Mouse (Mus musculus) MEL (cell line): ENCODE results near the gene Olfr288. TPM values are rescaled to one million over a fixed set of nuclear protein-coding genes. Genes with fewer than 3 reads are reported as not detected.

Experiments
- DNase-seq: peaks from one replicate; pipeline ENCODE4 v3.0.0; 2011; ENCODE audit warnings: low read depth, low spot score
- H3K27ac ChIP-seq: 2 replicates; pipeline ENCODE4 v1.5.1; 2012; ENCODE audit warnings: low read depth, mild to moderate bottlenecking, control low read depth, low read length, moderate library complexity; ENCODE audit not compliant: control insufficient read depth
- H3K27me3 ChIP-seq, 2 experiments: fragments of 150-350 bp in 1 of 2; sonication (generic) in 1 of 2; 2 replicates each; pipeline ENCODE4 v1.6.1; 2012; ENCODE audit warnings: low read length in 2 of 2, mild to moderate bottlenecking in 2 of 2, improper control_type of control experiment in 1 of 2, moderate library complexity in 1 of 2; ENCODE audit not compliant: insufficient read depth in 2 of 2, control insufficient read depth in 1 of 2
- H3K36me3 ChIP-seq, 2 experiments: 2 replicates each; pipeline ENCODE4 v1.6.1; 2012 to 2014; ENCODE audit warnings: low read length in 2 of 2, improper control_type of control experiment in 1 of 2, inconsistent platforms in 1 of 2, mild to moderate bottlenecking in 1 of 2; ENCODE audit not compliant: insufficient read depth in 2 of 2, control insufficient read depth in 1 of 2
- H3K4me1 ChIP-seq, 2 experiments: fragments of 150-350 bp in 1 of 2; sonication (generic) in 1 of 2; 2 replicates each; pipeline ENCODE4 v1.6.1; 2012; ENCODE audit warnings: low read length in 2 of 2, improper control_type of control experiment in 1 of 2, mild to moderate bottlenecking in 1 of 2; ENCODE audit not compliant: insufficient read depth in 2 of 2, control insufficient read depth in 1 of 2
- H3K4me3 ChIP-seq, 2 experiments: fragments of 150-350 bp in 1 of 2; sonication (generic) in 1 of 2; 2 replicates each; pipeline ENCODE4 v1.5.1; 2012; ENCODE audit warnings: low read depth in 2 of 2, low read length in 2 of 2, mild to moderate bottlenecking in 2 of 2, moderate library complexity in 2 of 2, control low read depth in 1 of 2, improper control_type of control experiment in 1 of 2; ENCODE audit not compliant: control insufficient read depth in 1 of 2, insufficient read depth in 1 of 2
- H3K79me2 ChIP-seq: 2 replicates; pipeline ENCODE4 v1.6.1; 2012; ENCODE audit warnings: mild to moderate bottlenecking, low read length, moderate library complexity; ENCODE audit not compliant: control insufficient read depth, poor library complexity, insufficient read depth
- H3K9ac ChIP-seq: 2 replicates; pipeline ENCODE4 v1.6.1; 2012; ENCODE audit warnings: low read depth, mild to moderate bottlenecking, control low read depth, low read length, moderate library complexity; ENCODE audit not compliant: control insufficient read depth, poor library complexity, severe bottlenecking
- H3K9me3 ChIP-seq: fragments of 150-350 bp; sonication (generic); replicated peaks from 2 replicates; pipeline ENCODE4 v1.6.1; 2012; ENCODE audit warnings: mild to moderate bottlenecking, low read length, improper control_type of control experiment, moderate library complexity; ENCODE audit not compliant: insufficient read depth
- CHD1 ChIP-seq: IDR thresholded peaks from 2 replicates; pipeline ENCODE4 v1.6.1; 2012; ENCODE audit warnings: low read depth, mild to moderate bottlenecking, inconsistent platforms, low read length, improper control_type of control experiment
- CHD2 ChIP-seq: IDR thresholded peaks from 2 replicates; pipeline ENCODE4 v1.6.1; 2011; ENCODE audit warnings: low read length, improper control_type of control experiment
- CTCF ChIP-seq, 3 experiments: IDR thresholded peaks in 2 of 3; conservative IDR thresholded peaks in 1 of 3; 2 replicates each; pipeline ENCODE4 v1.5.1; 2011 to 2012; ENCODE audit warnings: low read length in 3 of 3, low read depth in 2 of 3, mild to moderate bottlenecking in 2 of 3, improper control_type of control experiment in 1 of 3, inconsistent platforms in 1 of 3, mixed read lengths in 1 of 3, moderate library complexity in 1 of 3; ENCODE audit not compliant: control insufficient read depth in 1 of 3, insufficient read depth in 1 of 3, poor library complexity in 1 of 3, severe bottlenecking in 1 of 3
- EP300 ChIP-seq, 2 experiments: IDR thresholded peaks; 2 replicates each; pipeline ENCODE4 v1.6.1; 2011; ENCODE audit warnings: improper control_type of control experiment in 2 of 2, low read length in 2 of 2, low read depth in 1 of 2, mild to moderate bottlenecking in 1 of 2
- GATA1 ChIP-seq: IDR thresholded peaks from 2 replicates; pipeline ENCODE4 v1.6.1; 2011; ENCODE audit warnings: low read depth, low read length, improper control_type of control experiment
- HCFC1 ChIP-seq: IDR thresholded peaks from 2 replicates; pipeline ENCODE4 v1.6.1; 2012; ENCODE audit warnings: low read depth, mild to moderate bottlenecking, inconsistent platforms, low read length, improper control_type of control experiment, moderate library complexity
- JUND ChIP-seq: IDR thresholded peaks from 2 replicates; pipeline ENCODE4 v1.6.1; 2011; ENCODE audit warnings: low read depth, mild to moderate bottlenecking, improper control_type of control experiment, low read length
- KAT2A ChIP-seq: conservative IDR thresholded peaks from 2 replicates; pipeline ENCODE4 v1.6.1; 2012; ENCODE audit warnings: low read depth, low read length, improper control_type of control experiment, inconsistent platforms
- MAFK ChIP-seq: IDR thresholded peaks from 2 replicates; pipeline ENCODE4 v1.6.1; 2011; ENCODE audit warnings: low read depth, mild to moderate bottlenecking, low read length, improper control_type of control experiment, borderline replicate concordance
- MAX ChIP-seq: IDR thresholded peaks from 2 replicates; pipeline ENCODE4 v1.6.1; 2011; ENCODE audit warnings: low read length, improper control_type of control experiment
- MAZ ChIP-seq: IDR thresholded peaks from 2 replicates; pipeline ENCODE4 v1.6.1; 2012; ENCODE audit warnings: low read depth, mild to moderate bottlenecking, inconsistent platforms, low read length, improper control_type of control experiment
- MEF2A ChIP-seq: IDR thresholded peaks from 2 replicates; pipeline ENCODE4 v1.6.1; 2014; ENCODE audit warnings: low read depth, mild to moderate bottlenecking, inconsistent platforms, low read length, improper control_type of control experiment; ENCODE audit not compliant: poor library complexity, insufficient replicate concordance, severe bottlenecking; ENCODE audit errors: extremely low read depth
- MXI1 ChIP-seq: IDR thresholded peaks from 2 replicates; pipeline ENCODE4 v1.6.1; 2011; ENCODE audit warnings: mild to moderate bottlenecking, low read depth, low read length, improper control_type of control experiment
- NELFE ChIP-seq: IDR thresholded peaks from 2 replicates; pipeline ENCODE4 v1.6.1; 2011; ENCODE audit warnings: low read depth, low read length, improper control_type of control experiment
- POLR2A ChIP-seq, 2 experiments: IDR thresholded peaks; 2 replicates each; pipeline ENCODE4 v1.6.1; 2011 to 2012; ENCODE audit warnings: low read length in 2 of 2, mild to moderate bottlenecking in 2 of 2, control low read depth in 1 of 2, improper control_type of control experiment in 1 of 2, low read depth in 1 of 2, moderate library complexity in 1 of 2; ENCODE audit not compliant: control insufficient read depth in 1 of 2, insufficient read depth in 1 of 2, poor library complexity in 1 of 2
- POLR2AphosphoS2 ChIP-seq: IDR thresholded peaks from 2 replicates; pipeline ENCODE4 v1.6.1; 2011; ENCODE audit warnings: low read length, improper control_type of control experiment
- POLR2AphosphoS5 ChIP-seq: IDR thresholded peaks from 2 replicates; pipeline ENCODE4 v1.6.1; 2012; ENCODE audit warnings: low read depth, borderline replicate concordance, mild to moderate bottlenecking, inconsistent platforms, low read length, moderate library complexity, mixed read lengths
- RAD21 ChIP-seq: IDR thresholded peaks from 2 replicates; pipeline ENCODE4 v1.6.1; 2011; ENCODE audit warnings: mild to moderate bottlenecking, low read depth, low read length, improper control_type of control experiment
- RCOR1 ChIP-seq: IDR thresholded peaks from 2 replicates; pipeline ENCODE4 v1.6.1; 2012; ENCODE audit warnings: low read depth, mild to moderate bottlenecking, inconsistent platforms, low read length, improper control_type of control experiment
- SIN3A ChIP-seq: IDR thresholded peaks from 2 replicates; pipeline ENCODE4 v1.6.1; 2012; ENCODE audit warnings: low read length, improper control_type of control experiment, inconsistent platforms
- SMC3 ChIP-seq: IDR thresholded peaks from 2 replicates; pipeline ENCODE4 v1.6.1; 2011; ENCODE audit warnings: low read depth, low read length, improper control_type of control experiment
- TBP ChIP-seq: IDR thresholded peaks from 2 replicates; pipeline ENCODE4 v1.8.0; 2011; ENCODE audit warnings: low read depth, low read length, improper control_type of control experiment
- TCF12 ChIP-seq: IDR thresholded peaks from 2 replicates; pipeline ENCODE4 v1.6.1; 2014; ENCODE audit warnings: low read depth, mild to moderate bottlenecking, inconsistent platforms, low read length, improper control_type of control experiment, moderate library complexity
- USF1 ChIP-seq: IDR thresholded peaks from 2 replicates; pipeline ENCODE4 v1.6.1; 2014; ENCODE audit warnings: low read depth, mild to moderate bottlenecking, inconsistent platforms, low read length, improper control_type of control experiment, moderate library complexity
- USF2 ChIP-seq, 2 experiments: IDR thresholded peaks; 2 replicates each; pipeline ENCODE4 v1.6.1; 2011 to 2012; ENCODE audit warnings: improper control_type of control experiment in 2 of 2, low read length in 2 of 2, borderline replicate concordance in 1 of 2, inconsistent platforms in 1 of 2, low read depth in 1 of 2, mild to moderate bottlenecking in 1 of 2; ENCODE audit not compliant: insufficient read depth in 1 of 2
- ZC3H11A ChIP-seq: IDR thresholded peaks from 2 replicates; pipeline ENCODE4 v1.6.1; 2012; ENCODE audit warnings: low read depth, mild to moderate bottlenecking, inconsistent platforms, low read length, improper control_type of control experiment
- ZKSCAN1 ChIP-seq: IDR thresholded peaks from 2 replicates; pipeline ENCODE4 v1.6.1; 2012; ENCODE audit warnings: low read depth, mild to moderate bottlenecking, inconsistent platforms, low read length, improper control_type of control experiment, moderate library complexity
- ZMIZ1 ChIP-seq: IDR thresholded peaks from 2 replicates; pipeline ENCODE4 v1.6.1; 2012; ENCODE audit warnings: low read depth, mild to moderate bottlenecking, inconsistent platforms, low read length, improper control_type of control experiment, moderate library complexity
- ZNF384 ChIP-seq: IDR thresholded peaks from 2 replicates; pipeline ENCODE4 v1.6.1; 2012; ENCODE audit warnings: low read depth, mild to moderate bottlenecking, inconsistent platforms, low read length, improper control_type of control experiment
- polyA plus RNA-seq, 2 experiments: library from polyadenylated mRNA; stranded (reverse) in 1 of 2; unstranded in 1 of 2; fragments of >175 nt in 1 of 2; fragments of >200 nt in 1 of 2; gene quantifications; 2 replicates each; pipeline versions ENCODE4 v1.2.1 to v1.2.4; 2012; ENCODE audit warnings: low replicate concordance in 2 of 2, low read depth in 1 of 2; ENCODE audit not compliant: insufficient read length in 2 of 2, insufficient read depth in 1 of 2, missing spikeins in 1 of 2
- total RNA-seq: library from RNA; depleted of rRNA; stranded (reverse); fragments of 300-350 nt; gene quantifications from 2 replicates; pipeline ENCODE4 v1.2.3, GENCODE M21; 2012

Gene Olfr288
- total and polyA plus RNA-seq, 3 experiments: not detected

DNA sequence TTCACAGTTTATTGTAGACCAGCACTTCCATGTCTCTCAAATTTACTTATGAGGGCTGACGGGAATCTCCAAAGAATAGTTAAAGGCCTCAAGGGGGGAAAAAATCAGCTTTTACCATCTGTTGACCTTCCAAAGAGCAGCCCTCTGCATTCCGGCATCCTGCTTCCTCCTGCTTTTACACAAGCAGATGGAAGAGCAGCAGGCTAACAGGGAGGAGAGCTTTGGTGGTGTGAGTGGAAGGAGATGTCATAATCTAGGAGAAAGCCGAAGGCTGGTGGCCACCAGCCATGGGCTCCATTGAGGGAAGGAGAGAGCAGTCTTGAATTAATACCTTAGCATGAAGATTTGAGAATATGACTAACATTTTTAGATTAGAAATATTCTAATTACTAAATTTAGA is 47.0 kb downstream of the Olfr288 start:
- no peaks in the 10 kb centered on the region for H3K9me3 ChIP-seq
- H3K4me1 ChIP-seq: peaks cover 6 to 11% of the 10 kb centered on the region in 2 experiments; a peak in 3 of 4 replicates
- H3K36me3 ChIP-seq: peaks cover 0 to 6% of the 10 kb centered on the region in 2 experiments; a peak in 2 of 4 replicates
- H3K27me3 ChIP-seq: peaks cover 0 to 1% of the 10 kb centered on the region in 2 experiments; a peak in 1 of 4 replicates
- no peak overlapping the region for H3K9ac ChIP-seq
- TF ChIP-seq SIN3A: no peak
- TF ChIP-seq TCF12: no peak
- TF ChIP-seq SMC3: no peak
- TF ChIP-seq MAX: no peak
- no peak for TF ChIP-seq RAD21
- TF ChIP-seq HCFC1: no peak
- TF ChIP-seq ZC3H11A: no peak
- H3K27ac ChIP-seq: no peak overlapping the region
- DNase-seq: no peak
- peaks cover 9% of the 10 kb centered on the region for H3K79me2 ChIP-seq
- no peak overlapping the region for H3K4me3 ChIP-seq

DNA sequence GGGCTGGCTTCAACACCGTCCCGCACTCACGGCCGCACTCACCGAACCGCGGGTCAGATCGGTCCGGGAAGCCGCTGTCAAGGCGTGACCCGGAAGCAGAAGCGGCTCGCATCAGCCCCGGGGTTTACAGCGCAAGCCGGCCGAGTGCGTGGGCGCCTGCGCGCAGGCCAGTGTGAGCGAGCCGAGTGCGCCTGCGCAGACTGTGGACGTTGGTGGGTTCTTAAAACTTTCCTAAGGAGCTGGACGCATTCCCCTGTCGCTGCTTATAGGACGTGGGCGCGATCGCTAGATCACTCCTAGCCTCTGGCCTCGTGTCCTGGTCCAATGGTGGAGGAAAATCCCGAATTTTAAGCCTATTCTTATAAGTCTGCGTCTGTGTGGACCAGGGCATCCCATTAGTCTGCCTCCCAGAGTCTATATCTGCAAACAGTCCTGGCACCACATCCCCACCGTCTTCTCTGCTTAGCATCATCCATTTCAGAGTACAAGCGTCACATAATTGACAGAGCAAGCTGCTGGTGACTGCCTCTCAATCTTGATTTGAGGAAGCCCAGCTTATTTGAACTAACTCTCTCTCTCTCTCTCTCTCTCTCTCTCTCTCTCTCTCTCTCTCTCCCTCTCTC is 49.7 kb downstream of the Olfr288 start:
- H3K27ac ChIP-seq: peak overlapping the region; percentile 64
- peak overlapping the region; percentile 76 for H3K9ac ChIP-seq
- H3K4me3 ChIP-seq: peak overlapping the region; percentile 54 to 57
- DNase-seq: peak; percentile 99
- no peaks in the 10 kb centered on the region for H3K9me3 ChIP-seq
- H3K36me3 ChIP-seq: peaks cover 5 to 6% of the 10 kb centered on the region in 2 experiments
- H3K4me1 ChIP-seq: peaks cover 6 to 11% of the 10 kb centered on the region in 2 experiments; a peak in 3 of 4 replicates
- H3K27me3 ChIP-seq: peaks cover 0 to 1% of the 10 kb centered on the region in 2 experiments; a peak in 1 of 4 replicates
- peaks cover 9% of the 10 kb centered on the region for H3K79me2 ChIP-seq
- peak; percentile 9; the same call in 1 of the 2 replicates for TF ChIP-seq MAZ
- peak; percentile 69; the same call in 1 of the 2 replicates for TF ChIP-seq MAX
- TF ChIP-seq POLR2A (IDR thresholded peaks at IDR 0.05; ENCODE audit: control insufficient read depth in 1 of 2, insufficient read depth in 1 of 2, low read depth in 1 of 2, low read length in 2 of 2, poor library complexity in 1 of 2): peak; percentile 87 to 99
- no peak; the same call in 1 of the 2 replicates for TF ChIP-seq RCOR1
- peak; percentile 46; the same call in 1 of the 2 replicates for TF ChIP-seq USF1
- 0 out of 6 replicates have a peak, but pooled peaks of 1 of the 3 experiments have one; percentile 2 for TF ChIP-seq CTCF (IDR thresholded peaks at IDR 0.05 in 2 of 3, conservative IDR thresholded peaks at IDR 0.05 in 1 of 3; ENCODE audit: control insufficient read depth in 1 of 3, insufficient read depth in 1 of 3, low read depth in 2 of 3, low read length in 3 of 3, poor library complexity in 1 of 3, severe bottlenecking in 1 of 3)
- TF ChIP-seq POLR2AphosphoS5: no peak
- no peak for TF ChIP-seq ZNF384
- no peak for TF ChIP-seq MEF2A
- peak; percentile 97 for TF ChIP-seq NELFE
- peak; percentile 50 for TF ChIP-seq CHD2
- TF ChIP-seq RAD21: no peak
- no peak for TF ChIP-seq GATA1
- TF ChIP-seq TBP: peak; percentile 86
- TF ChIP-seq USF2 (IDR thresholded peaks at IDR 0.05; ENCODE audit: borderline replicate concordance in 1 of 2, insufficient read depth in 1 of 2, low read depth in 1 of 2, low read length in 2 of 2): no peak
- peak; percentile 65; the same call in 1 of the 2 replicates for TF ChIP-seq KAT2A
- peak in 1 of 2 experiments; percentile 47; a peak in 2 of 4 replicates for TF ChIP-seq EP300 (IDR thresholded peaks at IDR 0.05; ENCODE audit: low read depth in 1 of 2, low read length in 2 of 2)
- TF ChIP-seq MXI1: peak; percentile 84
- TF ChIP-seq ZMIZ1: peak; percentile 82; the same call in 1 of the 2 replicates
- TF ChIP-seq SIN3A: peak; percentile 88; the same call in 1 of the 2 replicates
- TF ChIP-seq TCF12: peak; percentile 77
- TF ChIP-seq CHD1: no peak
- TF ChIP-seq ZC3H11A: no peak
- TF ChIP-seq JUND: peak; percentile 99
- no peak for TF ChIP-seq MAFK
- TF ChIP-seq HCFC1: peak; percentile 90
- peak; percentile 95 for TF ChIP-seq POLR2AphosphoS2
- peak; percentile 8; the same call in 1 of the 2 replicates for TF ChIP-seq SMC3
- TF ChIP-seq ZKSCAN1: no peak
